Mouse (Mus musculus): ENCODE results near the gene Olfr1249.
"Not testable (repeated sequence)": the region's sequence is repeated elsewhere in the genome, so short reads cannot be mapped to it uniquely, and the experiment has no call there.

The Olfr1249 gene

DNA sequence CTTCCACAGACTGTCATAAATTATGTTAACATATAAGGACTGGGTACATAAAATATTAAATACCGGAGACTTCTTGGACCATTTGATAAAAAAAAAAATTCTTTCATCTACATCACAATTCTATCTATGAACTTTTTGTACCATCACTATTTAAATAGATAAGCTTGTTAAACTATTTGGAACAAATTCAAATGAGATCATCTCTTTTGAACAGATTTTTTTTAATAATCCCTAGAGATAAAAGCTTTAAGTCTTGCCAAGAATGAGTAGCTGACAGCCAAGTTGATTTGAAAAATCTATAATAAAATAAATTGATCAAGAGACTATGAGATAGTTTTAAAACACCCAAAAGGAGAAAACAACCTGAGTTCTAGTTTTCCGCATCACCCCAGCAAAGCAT is at the start of gene Olfr1249:
TSS of gene Olfr1249 (minus strand) at position 101 of the 400 bp plus-strand sequence.
- CTCF ChIA-PET = no interaction called here

DNA sequence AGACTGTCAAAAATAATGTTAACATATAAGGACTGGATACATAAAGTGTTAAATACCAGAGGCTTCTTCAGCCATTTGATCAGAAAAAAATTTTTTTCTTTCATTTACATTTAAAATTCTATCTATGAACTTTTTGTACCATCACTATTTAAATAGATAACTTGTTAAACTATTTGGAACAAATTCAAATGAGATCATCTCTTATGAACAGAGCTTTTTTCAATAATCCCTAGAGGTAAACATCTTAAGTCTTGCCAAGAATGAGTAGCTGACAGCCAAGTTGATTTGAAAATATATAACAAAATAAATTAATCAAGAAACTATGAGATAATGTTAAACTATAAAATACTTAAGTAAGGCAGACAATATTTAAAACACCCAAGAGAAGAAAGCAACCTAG is 37.1 kb upstream of the Olfr1249 start, which contains the start of gene Olfr1251:
TSS of gene Olfr1251 (minus strand) at position 101 of the 400 bp plus-strand sequence.
- CTCF ChIA-PET = no interaction called here

DNA sequence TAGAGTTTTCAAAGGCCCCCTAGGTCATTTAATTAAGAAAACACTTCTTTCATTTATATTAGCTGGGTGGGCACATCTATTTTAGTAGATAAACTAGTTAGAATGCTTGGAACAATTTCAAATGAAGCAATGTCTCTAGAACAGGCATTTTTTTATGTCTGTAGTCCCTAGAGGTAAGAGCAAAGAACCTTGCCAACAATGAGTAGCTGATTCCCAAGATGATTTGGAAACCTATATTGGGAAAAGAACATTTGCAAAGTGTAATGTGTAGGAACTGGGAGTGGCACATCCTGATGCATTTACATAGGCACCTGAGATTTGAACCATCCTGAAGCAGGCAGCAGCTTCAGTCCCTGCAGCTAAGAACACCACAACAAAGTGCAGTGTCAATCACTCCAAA is 26.6 kb upstream of the Olfr1249 start, which contains the start of gene Olfr1250:
TSS of gene Olfr1250 (minus strand) at position 101 of the 400 bp plus-strand sequence.
- CTCF ChIA-PET = no interaction called here

DNA sequence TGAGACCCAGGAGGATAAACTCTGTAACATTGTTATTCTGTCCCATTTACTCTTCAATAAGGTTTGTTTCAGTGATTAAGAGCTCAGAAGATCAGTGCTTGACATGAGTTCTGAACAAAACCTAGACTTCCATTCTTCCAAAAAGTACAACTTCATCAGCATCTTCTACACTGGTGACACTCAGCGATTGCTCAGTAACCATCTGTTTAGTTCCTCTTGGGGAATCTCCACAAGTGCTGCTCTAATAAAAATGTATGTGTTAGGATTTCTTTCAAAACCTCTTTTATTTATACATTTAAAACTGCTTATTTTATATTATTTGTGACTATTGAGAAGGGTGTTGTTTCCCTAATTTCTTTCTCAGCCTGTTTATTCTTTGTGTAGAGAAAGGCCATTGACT is 16.6 kb downstream of the Olfr1249 start, which contains the start of gene Olfr1248:
TSS of gene Olfr1248 (minus strand) at position 101 of the 400 bp plus-strand sequence.
- CTCF ChIA-PET = not testable (repeated sequence)

DNA sequence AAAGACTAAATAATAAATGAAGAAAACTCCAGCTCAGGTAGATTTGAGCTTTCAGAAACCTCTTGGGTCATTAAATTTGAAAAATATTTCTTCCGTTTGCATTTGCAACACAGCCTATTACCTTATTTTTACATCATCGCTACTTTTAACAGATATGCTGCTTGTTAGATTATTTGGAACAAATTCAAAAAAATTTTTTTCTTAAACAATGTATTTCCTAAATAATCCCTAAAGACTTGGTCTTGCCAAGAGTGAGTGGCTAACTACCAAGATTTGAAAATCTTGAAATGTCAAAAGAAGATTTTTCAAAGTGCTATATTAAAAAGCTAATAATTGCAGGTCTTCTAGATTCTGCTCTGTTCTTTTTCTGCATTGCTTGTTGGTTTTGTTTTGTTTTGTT is 20.8 kb downstream of the Olfr1249 start, which contains the start of gene Olfr1247:
TSS of gene Olfr1247 (minus strand) at position 101 of the 400 bp plus-strand sequence.
- CTCF ChIA-PET = no interaction called here

DNA sequence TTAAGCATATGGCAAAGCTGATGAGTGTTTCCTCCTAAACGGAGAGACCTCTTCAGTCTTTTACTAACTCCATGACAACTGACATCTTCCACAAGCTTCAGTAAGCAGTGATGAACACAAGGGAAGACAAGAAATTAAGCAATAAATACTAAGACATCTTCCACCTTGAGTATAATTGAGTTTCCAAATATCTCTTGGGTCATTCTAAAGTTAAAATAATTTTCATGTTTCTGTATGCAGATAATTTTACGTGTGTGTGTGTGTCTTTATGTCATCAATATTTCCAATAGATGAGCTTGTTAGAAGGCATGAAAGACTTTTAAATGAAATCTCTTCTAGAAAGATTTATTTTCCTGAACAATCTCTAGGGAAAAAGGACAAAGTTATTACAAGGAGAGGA is 41.7 kb downstream of the Olfr1249 start, which contains the start of gene Olfr1246:
TSS of gene Olfr1246 (minus strand) at position 101 of the 400 bp plus-strand sequence.
- CTCF ChIA-PET = no interaction called here
